Mouse (Mus musculus): Measurements from ENCODE around the gene Nt5dc2. TPM values are rescaled to one million over a fixed set of nuclear protein-coding genes. Genes with fewer than 3 reads are reported as not detected.

Nt5dc2 gene
- 300 and 318 TPM in 2 replicates for polyA plus RNA-seq (2015; fragmentation: Nextera tagmentation; extraction: Ambion mirVana)

DNA sequence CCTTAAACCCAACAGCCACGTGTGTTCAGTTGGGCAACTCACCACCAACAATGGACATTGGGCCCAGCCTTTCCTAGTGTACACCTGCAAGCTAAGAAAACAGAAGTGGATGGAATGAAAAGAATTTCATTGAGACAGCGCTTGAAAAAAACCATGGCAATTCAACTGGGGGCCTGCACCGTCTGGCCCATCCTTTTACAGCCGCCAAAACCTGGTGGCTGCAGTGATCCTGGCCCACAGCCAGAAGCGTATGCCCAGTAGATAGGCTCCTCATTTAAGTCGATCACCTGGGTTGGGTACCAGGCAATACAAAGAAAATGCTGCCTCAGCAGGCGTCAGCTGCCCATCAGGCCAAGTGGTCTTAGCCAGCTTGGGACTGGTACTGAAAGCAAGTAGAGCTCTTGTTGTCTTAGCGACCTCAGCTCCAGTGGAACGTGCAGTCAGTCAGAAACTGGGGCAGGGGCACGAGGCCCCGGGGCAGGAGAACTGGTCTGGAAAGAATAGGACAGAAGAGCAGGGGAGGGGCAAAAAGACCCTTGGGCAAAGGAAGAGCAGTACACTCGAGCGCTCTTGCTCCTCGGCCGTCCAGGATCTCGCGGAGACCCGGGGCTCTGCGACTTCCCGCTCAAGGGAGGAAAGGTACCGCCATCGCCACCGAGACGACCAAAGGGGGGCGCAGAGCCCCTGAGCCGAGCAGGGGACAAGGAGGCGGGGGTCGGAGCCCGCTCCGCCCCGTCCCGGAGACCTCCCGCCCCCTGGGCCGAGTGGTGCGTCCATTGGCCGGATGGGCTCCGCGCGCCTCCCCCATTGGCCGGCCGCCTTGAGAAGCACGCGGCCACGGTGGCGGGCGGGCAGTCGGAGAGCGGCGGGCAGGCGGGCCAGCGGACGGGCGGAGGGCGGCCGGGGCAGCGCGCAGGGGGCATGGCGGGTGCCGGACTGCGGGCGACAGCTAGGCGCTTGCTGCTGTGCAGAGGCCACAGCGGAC, at the start of gene Nt5dc2:
Gene Nt5dc2 (plus strand): TSS at position 818 of the 985 bp plus-strand sequence.
- H3K27ac ChIP-seq (replicated peaks) = peak within 1 kb of the TSS; percentile 89
- peak within 1 kb of the TSS; percentile 97 for H3K9ac ChIP-seq
- H3K27me3 ChIP-seq (replicated peaks) = no peaks in the 10 kb centered on the region
- 4% methylated on average over 51 of the region's 63 CpGs for WGBS
- H3K4me3 ChIP-seq = peak within 1 kb of the TSS; percentile 97
- H3K9me3 ChIP-seq = no peaks in the 10 kb centered on the region
- peak; percentile 81 for ATAC-seq (ENCODE audit: extremely low read depth, insufficient number of reproducible peaks, low FRiP score, low TSS enrichment)
- H3K36me3 ChIP-seq = peaks cover 32% of the 10 kb centered on the region
- peaks cover 67% of the 10 kb centered on the region for H3K4me1 ChIP-seq
- peak within 1 kb of the TSS; percentile 85 for H3K4me2 ChIP-seq

DNA sequence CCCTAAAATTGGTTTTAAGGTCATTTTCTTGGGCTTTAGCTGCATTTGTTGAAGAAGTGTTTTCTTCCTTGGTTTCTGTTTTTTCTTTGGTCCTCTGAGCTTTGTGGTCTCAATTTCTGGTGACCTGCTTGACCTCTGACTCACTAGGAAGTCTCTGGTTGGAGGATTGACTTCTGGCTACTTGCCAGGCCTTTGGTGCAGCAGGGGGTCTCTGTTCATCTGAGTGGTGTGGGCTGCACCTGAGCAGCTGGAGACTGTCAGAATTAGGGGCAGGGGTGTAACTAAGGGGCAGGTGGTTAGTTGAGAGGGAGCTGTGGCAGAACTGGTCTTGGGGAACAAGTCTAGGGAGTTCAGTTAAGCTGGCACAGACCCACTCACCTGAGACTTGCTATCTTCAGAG, 49.7 kb upstream of the Nt5dc2 start:
- ATAC-seq (ENCODE audit: extremely low read depth, insufficient number of reproducible peaks, low FRiP score, low TSS enrichment) = no peak
- Histone ChIP-seq H3K27me3 (replicated peaks) (no peaks in the 10 kb centered on the region), H3K4me3 (no peak overlapping the region), H3K9me3 (no peaks in the 10 kb centered on the region), H3K4me1 (peaks cover 14% of the 10 kb centered on the region), H3K36me3 (peaks cover 79% of the 10 kb centered on the region), H3K9ac (no peak overlapping the region), H3K27ac (replicated peaks) (no peak overlapping the region), H3K4me2 (peak overlapping the region; percentile 24; the same call in 1 of the 2 replicates)

DNA sequence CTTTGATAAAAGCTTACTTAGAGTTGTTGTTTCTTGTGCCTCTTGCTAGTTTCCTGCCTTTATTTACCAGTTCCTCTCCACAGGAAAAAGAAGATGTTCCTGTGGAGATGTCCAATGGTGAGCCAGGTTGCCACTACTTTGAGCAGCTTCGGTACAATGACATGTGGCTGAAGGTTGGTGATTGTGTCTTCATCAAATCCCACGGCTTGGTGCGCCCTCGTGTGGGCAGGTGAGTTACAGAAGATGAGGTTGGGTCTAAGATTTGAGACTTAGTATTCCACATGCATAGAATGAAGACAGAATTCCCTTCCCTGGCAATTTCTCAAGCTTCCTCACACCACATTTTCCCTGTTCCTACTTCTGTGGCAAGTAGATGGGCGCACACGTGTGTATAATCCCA, 43.4 kb upstream of the Nt5dc2 start:
- H3K36me3 ChIP-seq = peaks cover 89% of the 10 kb centered on the region
- no peaks in the 10 kb centered on the region for H3K27me3 ChIP-seq (replicated peaks)

DNA sequence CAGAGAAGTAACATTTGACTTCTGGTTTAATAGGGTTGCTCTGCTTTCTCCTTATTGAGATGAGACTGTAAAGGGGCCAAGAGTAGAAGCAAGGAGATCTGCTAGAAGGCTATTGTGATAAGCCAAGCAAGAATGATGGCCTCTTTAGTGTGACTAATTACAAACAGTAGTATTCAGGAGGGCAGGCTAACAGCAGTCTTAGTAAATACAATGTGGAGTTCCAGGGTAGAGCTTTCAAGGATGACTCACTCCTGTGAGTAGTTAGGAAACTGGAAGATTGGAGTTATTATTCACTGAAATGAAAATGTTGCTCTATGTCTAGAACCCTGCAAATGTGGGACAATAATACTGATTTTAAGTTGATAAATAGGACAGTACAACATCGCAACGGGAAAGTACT, 42.3 kb upstream of the Nt5dc2 start:
- no peak for ATAC-seq (ENCODE audit: extremely low read depth, insufficient number of reproducible peaks, low FRiP score, low TSS enrichment)
- Histone ChIP-seq H3K9me3 (no peaks in the 10 kb centered on the region), H3K36me3 (peaks cover 88% of the 10 kb centered on the region), H3K9ac (no peak overlapping the region), H3K27me3 (replicated peaks) (no peaks in the 10 kb centered on the region), H3K27ac (replicated peaks) (no peak overlapping the region), H3K4me2 (no peak overlapping the region), H3K4me1 (peaks cover 7% of the 10 kb centered on the region), H3K4me3 (no peak overlapping the region)
- WGBS = 93% methylated on average over 2 of the region's 2 CpGs

More for the DNA sequence above, 43.4 kb upstream of the Nt5dc2 start:
- WGBS = 72% methylated on average over 6 of the region's 6 CpGs
- H3K4me1 ChIP-seq = peaks cover 7% of the 10 kb centered on the region
- no peak overlapping the region for H3K4me3 ChIP-seq
- no peak overlapping the region for H3K9ac ChIP-seq
- no peak overlapping the region for H3K27ac ChIP-seq (replicated peaks)
- no peak for ATAC-seq (ENCODE audit: extremely low read depth, insufficient number of reproducible peaks, low FRiP score, low TSS enrichment)
- no peaks in the 10 kb centered on the region for H3K9me3 ChIP-seq
- no peak overlapping the region for H3K4me2 ChIP-seq

DNA sequence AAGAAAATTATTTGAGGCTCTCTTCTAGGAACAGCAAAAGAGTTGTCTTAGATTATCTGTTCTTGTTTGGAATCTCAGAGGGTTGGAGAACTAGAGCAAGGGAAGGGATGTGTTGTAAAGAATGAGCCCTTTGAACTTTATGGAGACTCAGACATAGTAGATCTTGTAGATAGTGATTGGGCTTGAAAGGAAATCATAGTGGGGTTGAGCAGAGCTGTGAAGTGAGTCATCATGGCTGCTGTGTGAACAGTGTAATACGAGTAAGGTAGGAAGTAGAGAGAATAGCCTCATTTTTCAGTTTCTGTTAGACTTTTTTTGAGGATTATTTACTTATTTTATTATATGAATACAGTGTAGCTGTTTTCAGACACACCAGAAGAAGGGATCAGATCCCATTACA, 40.9 kb upstream of the Nt5dc2 start:
- no peak for ATAC-seq (ENCODE audit: extremely low read depth, insufficient number of reproducible peaks, low FRiP score, low TSS enrichment)
- WGBS = 85% methylated on average over 1 of the region's 1 CpGs
- peaks cover 7% of the 10 kb centered on the region for H3K4me1 ChIP-seq
- H3K9me3 ChIP-seq = no peaks in the 10 kb centered on the region
- H3K4me2 ChIP-seq = no peak overlapping the region
- H3K4me3 ChIP-seq = no peak overlapping the region
- H3K27me3 ChIP-seq (replicated peaks) = no peaks in the 10 kb centered on the region
- peaks cover 94% of the 10 kb centered on the region for H3K36me3 ChIP-seq
- H3K27ac ChIP-seq (replicated peaks) = no peak overlapping the region
- H3K9ac ChIP-seq = no peak overlapping the region

DNA sequence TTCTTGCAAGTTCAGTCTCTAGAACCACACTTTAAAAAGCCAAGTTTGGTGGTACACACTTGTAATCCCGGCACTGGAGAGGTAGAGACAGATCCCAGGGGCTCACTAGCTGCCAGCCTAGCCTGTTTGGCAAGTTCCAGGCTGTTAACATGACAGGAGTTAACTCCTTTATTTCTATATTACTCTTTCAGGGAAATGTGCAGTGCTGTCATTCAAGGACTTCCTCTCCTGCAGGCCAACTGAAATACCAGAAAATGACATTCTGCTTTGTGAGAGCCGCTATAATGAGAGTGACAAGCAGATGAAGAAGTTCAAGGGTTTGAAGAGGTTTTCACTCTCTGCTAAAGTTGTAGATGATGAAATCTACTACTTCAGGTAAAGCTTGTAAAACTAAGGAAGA, 25.7 kb upstream of the Nt5dc2 start:
- WGBS = 87% methylated on average over 2 of the region's 2 CpGs
- no peaks in the 10 kb centered on the region for H3K9me3 ChIP-seq
- H3K4me1 ChIP-seq = peaks cover 5% of the 10 kb centered on the region
- H3K4me3 ChIP-seq = no peak overlapping the region
- peaks cover 84% of the 10 kb centered on the region for H3K36me3 ChIP-seq
- H3K4me2 ChIP-seq = no peak overlapping the region
- no peaks in the 10 kb centered on the region for H3K27me3 ChIP-seq (replicated peaks)
- no peak overlapping the region for H3K27ac ChIP-seq (replicated peaks)
- ATAC-seq (ENCODE audit: extremely low read depth, insufficient number of reproducible peaks, low FRiP score, low TSS enrichment) = no peak
- no peak overlapping the region for H3K9ac ChIP-seq

DNA sequence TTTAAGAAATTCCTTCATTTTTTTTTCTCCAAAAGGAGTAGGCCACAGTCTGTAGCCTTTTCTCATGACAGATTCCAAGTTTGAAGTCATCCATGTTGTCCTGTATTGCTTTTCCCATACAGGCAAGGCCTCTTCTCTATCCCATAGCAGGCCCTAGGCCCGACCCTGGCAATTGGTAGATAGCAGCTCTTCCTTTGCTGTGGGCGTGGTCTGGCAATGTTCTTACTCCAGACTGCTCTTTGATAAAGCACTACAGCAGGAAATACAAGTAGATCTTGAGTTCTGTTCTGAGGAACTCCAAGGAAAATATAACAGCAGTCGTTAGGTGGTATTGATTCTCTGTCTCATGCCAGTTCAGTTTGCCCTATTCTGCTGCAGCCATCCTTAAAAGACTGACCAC, 20.2 kb upstream of the Nt5dc2 start:
- Histone ChIP-seq H3K4me3 (no peak overlapping the region), H3K9me3 (no peaks in the 10 kb centered on the region), H3K36me3 (peaks cover 79% of the 10 kb centered on the region), H3K9ac (no peak overlapping the region), H3K4me2 (no peak overlapping the region), H3K4me1 (peaks cover 15% of the 10 kb centered on the region), H3K27ac (replicated peaks) (no peak overlapping the region), H3K27me3 (replicated peaks) (no peaks in the 10 kb centered on the region)
- ATAC-seq (ENCODE audit: extremely low read depth, insufficient number of reproducible peaks, low FRiP score, low TSS enrichment) = no peak
- 63% methylated on average over 3 of the region's 3 CpGs for WGBS

DNA sequence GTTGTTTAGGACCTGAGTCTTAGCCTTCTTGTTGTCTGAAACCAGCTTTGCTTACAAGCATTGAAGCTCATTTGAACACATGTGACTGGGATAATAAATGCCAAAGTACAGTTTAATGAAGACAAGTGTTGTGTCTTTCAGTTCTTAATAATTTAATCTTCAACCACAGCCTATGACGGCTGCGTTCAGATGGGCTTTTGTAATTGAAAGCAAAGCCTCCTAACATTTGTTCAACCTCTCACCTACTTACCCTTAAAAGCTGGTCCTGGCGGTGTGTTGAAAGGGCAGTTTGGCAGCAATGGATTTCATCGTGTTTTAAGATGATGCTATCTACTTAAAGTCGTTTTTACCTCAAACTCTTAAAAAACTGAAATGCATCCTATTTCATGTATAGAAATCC, 18.7 kb upstream of the Nt5dc2 start:
- Histone ChIP-seq H3K4me1 (peaks cover 25% of the 10 kb centered on the region), H3K27ac (replicated peaks) (no peak overlapping the region), H3K36me3 (peaks cover 79% of the 10 kb centered on the region), H3K9me3 (no peaks in the 10 kb centered on the region), H3K9ac (no peak overlapping the region), H3K4me2 (no peak overlapping the region), H3K4me3 (no peak overlapping the region), H3K27me3 (replicated peaks) (no peaks in the 10 kb centered on the region)
- WGBS = 80% methylated on average over 5 of the region's 5 CpGs
- ATAC-seq (ENCODE audit: extremely low read depth, insufficient number of reproducible peaks, low FRiP score, low TSS enrichment) = no peak

DNA sequence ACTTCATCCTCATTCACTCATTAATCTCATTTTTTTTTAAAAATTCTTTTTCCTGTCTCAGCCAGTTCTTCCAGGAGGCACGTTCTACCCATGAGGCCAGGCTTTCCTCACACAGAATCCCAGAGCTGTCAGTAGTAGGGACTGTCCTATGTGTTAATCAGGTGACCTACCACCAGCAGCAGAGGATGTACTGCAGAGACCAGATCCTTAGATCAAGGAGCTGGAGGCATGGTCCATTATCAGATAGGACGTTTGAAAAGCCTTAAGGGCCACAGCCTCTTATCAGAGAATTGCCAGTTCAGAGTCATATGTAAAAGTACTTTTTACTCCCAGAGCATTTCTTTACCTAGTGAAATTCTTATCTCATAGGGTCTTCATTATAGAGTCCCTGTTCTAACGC, 16.8 kb upstream of the Nt5dc2 start:
- peaks cover 25% of the 10 kb centered on the region for H3K4me1 ChIP-seq
- H3K4me3 ChIP-seq = no peak overlapping the region
- no peaks in the 10 kb centered on the region for H3K27me3 ChIP-seq (replicated peaks)
- H3K36me3 ChIP-seq = peaks cover 78% of the 10 kb centered on the region
- no peak overlapping the region for H3K27ac ChIP-seq (replicated peaks)
- H3K4me2 ChIP-seq = no peak overlapping the region
- 49% methylated on average over 3 of the region's 3 CpGs for WGBS
- H3K9me3 ChIP-seq = no peaks in the 10 kb centered on the region
- no peak overlapping the region for H3K9ac ChIP-seq
- ATAC-seq (ENCODE audit: extremely low read depth, insufficient number of reproducible peaks, low FRiP score, low TSS enrichment) = no peak

DNA sequence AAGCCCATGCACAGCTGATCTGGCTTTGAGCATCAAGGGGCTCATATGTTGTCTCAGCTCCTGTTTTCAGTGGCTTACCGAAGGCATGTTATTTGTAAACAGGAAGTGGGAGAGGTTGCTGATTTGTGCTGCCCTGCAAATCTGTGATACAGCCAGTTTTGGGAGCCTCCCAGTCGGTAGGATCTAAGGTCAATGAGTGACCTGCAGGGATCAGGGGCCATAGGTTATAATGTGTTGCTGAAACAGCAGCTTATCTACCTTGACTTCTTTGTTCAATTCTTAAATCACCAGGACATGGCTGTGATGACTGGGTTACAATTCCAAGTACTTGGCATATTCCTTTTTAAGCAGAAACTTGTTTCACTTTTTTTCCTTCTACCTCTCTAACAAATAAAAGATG, 15.3 kb upstream of the Nt5dc2 start:
- H3K9me3 ChIP-seq = no peaks in the 10 kb centered on the region
- H3K36me3 ChIP-seq = peaks cover 74% of the 10 kb centered on the region
- H3K27ac ChIP-seq (replicated peaks) = no peak overlapping the region
- no peaks in the 10 kb centered on the region for H3K27me3 ChIP-seq (replicated peaks)
- 67% methylated on average over 2 of the region's 2 CpGs for WGBS
- no peak overlapping the region for H3K9ac ChIP-seq
- H3K4me3 ChIP-seq = no peak overlapping the region
- peaks cover 22% of the 10 kb centered on the region for H3K4me1 ChIP-seq
- no peak overlapping the region for H3K4me2 ChIP-seq
- ATAC-seq (ENCODE audit: extremely low read depth, insufficient number of reproducible peaks, low FRiP score, low TSS enrichment) = no peak

DNA sequence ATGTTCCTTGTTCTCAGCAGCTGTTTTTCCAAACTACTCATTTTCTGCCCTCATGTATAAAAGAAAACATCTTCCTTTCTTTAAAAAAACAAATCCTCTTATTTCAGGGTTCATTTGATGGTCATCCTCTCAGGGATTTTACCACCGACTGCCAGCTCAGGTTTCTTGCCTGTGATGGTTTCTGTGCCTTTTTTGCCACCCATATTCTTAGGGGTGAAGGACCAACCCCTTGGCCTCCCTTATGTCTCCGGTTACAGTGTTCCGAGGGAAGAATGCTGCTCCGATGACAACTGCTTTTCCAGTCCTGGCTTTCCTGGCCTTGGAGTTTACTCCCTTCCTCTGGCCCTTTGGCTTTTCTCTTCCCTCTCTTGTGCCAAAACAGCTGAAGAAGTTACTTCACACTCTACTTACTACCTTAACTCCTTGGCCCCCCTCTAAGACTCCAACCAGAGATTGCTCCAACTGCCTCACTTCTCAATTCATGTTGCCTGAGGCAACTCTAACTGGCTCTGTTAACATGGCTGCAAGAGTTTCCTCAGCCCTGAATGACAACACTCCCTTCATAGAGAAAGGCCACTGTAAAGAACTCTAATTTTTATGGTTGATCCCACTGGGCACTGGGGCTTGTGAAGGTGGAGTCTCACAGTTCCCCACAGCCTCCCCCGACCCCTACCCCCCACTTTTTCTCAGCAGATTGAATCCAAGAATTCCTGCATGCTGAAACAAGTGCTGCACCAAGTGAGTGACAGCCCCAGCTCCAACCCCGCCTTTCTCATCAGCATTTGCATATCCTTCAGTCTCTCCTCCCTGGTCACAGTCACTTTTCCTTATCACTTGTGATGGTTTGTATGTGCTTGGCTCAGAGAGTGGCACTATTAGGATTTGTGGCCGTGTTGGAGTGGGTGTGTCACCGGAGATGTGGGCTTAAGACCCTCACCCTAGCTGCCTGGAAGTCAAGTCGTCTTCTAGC, 5.5 kb upstream of the Nt5dc2 start:
- no peaks in the 10 kb centered on the region for H3K9me3 ChIP-seq
- H3K4me2 ChIP-seq = peak overlapping the region; percentile 10
- peaks cover 48% of the 10 kb centered on the region for H3K36me3 ChIP-seq
- peak overlapping the region; percentile 54 for H3K27ac ChIP-seq (replicated peaks)
- H3K27me3 ChIP-seq (replicated peaks) = no peaks in the 10 kb centered on the region
- WGBS = 51% methylated on average over 9 of the region's 9 CpGs
- no peak overlapping the region for H3K4me3 ChIP-seq
- peak overlapping the region; percentile 34 for H3K9ac ChIP-seq
- no peak for ATAC-seq (ENCODE audit: extremely low read depth, insufficient number of reproducible peaks, low FRiP score, low TSS enrichment)
- peaks cover 48% of the 10 kb centered on the region for H3K4me1 ChIP-seq
